Mouse (Mus musculus): Measurements from ENCODE around the gene Krtap17-1.

Gene Krtap17-1

DNA sequence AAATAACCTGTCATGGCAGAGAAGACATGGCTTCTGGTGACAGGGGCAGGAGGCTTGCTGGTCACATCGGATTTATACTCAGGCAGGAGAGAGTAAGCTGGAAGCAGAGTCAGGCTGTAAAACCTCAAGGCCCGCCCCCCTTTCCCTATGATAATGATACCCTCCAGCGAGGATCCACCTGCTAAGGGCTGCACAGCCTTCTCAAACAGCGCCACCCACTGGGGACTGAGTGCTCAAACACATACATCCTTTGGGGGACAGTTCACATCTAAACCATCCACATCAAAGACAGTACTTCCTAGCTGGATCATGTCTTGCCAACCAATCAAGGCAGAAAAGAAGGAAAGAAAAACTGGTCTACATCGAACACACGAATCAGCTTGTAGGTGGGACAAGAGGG lies 29.6 kb downstream of the Krtap17-1 start:
- no peak for DNase-seq

- DNase-seq = no peak
Observed at GRCm38 (mm10) chr11:99948175-99948574, 45.6 kb downstream of the Krtap17-1 start, which contains the start of gene Krtap9-5. Krtap9-5 (plus strand) TSS chr11:99948475.
